Mouse (Mus musculus) embryo, embryonic 10.5 days (tissue): ENCODE measurements around the gene Tex26.
A peak's percentile ranks its signal among the peaks of the same experiment; 100 is the strongest.

Source experiments
- DNase-seq: peaks from one replicate; pipeline ENCODE4 v3.0.0-alpha.2; 2015; ENCODE audit warnings: low spot score

Tex26 gene

GRCm38 (mm10) chr5:149433618-149434017 lies 5.8 kb upstream of the Tex26 start:
- DNase-seq: no peak

GRCm38 (mm10) chr5:149434141-149434690 lies 5.2 kb upstream of the Tex26 start:
- DNase-seq: no peak

GRCm38 (mm10) chr5:149436541-149436940 lies 2.9 kb upstream of the Tex26 start:
- no peak for DNase-seq

- DNase-seq: no peak
Observed at GRCm38 (mm10) chr5:149437150-149437549, 2.3 kb upstream of the Tex26 start.

- peak; percentile 79 for DNase-seq
Observed at GRCm38 (mm10) chr5:149440180-149440573, 717 bp downstream of the Tex26 start.

- peak; percentile 60 for DNase-seq
Observed at GRCm38 (mm10) chr5:149441646-149442276, 2.3 kb downstream of the Tex26 start.

- DNase-seq: no peak
Observed at GRCm38 (mm10) chr5:149442277-149442660, 2.8 kb downstream of the Tex26 start.

GRCm38 (mm10) chr5:149444451-149444850 lies 5.0 kb downstream of the Tex26 start:
- no peak for DNase-seq

- DNase-seq: no peak
Observed at GRCm38 (mm10) chr5:149446495-149446894, 7.0 kb downstream of the Tex26 start.

- no peak for DNase-seq
Observed at GRCm38 (mm10) chr5:149447733-149448132, 8.3 kb downstream of the Tex26 start.

GRCm38 (mm10) chr5:149449406-149449805 lies 9.9 kb downstream of the Tex26 start:
- no peak for DNase-seq

GRCm38 (mm10) chr5:149451209-149451681 lies 11.8 kb downstream of the Tex26 start:
- DNase-seq: no peak

- peak; percentile 80 for DNase-seq
Observed at GRCm38 (mm10) chr5:149454281-149454680, 14.8 kb downstream of the Tex26 start.

- no peak for DNase-seq
Observed at GRCm38 (mm10) chr5:149456544-149456943, 17.1 kb downstream of the Tex26 start.

- DNase-seq: no peak
Observed at GRCm38 (mm10) chr5:149462071-149462470, 22.6 kb downstream of the Tex26 start.

GRCm38 (mm10) chr5:149465305-149465704 lies 25.8 kb downstream of the Tex26 start:
- DNase-seq: no peak

- no peak for DNase-seq
Observed at GRCm38 (mm10) chr5:149474142-149474541, 34.7 kb downstream of the Tex26 start.

GRCm38 (mm10) chr5:149474701-149475468 lies 35.4 kb downstream of the Tex26 start:
- DNase-seq: no peak

GRCm38 (mm10) chr5:149481920-149482319 lies 42.5 kb downstream of the Tex26 start:
- no peak for DNase-seq

GRCm38 (mm10) chr5:149483321-149484052 lies 44.0 kb downstream of the Tex26 start:
- no peak for DNase-seq

GRCm38 (mm10) chr5:149484270-149484669 lies 44.8 kb downstream of the Tex26 start:
- DNase-seq: no peak

- no peak for DNase-seq
Observed at GRCm38 (mm10) chr5:149485447-149485846, 46.0 kb downstream of the Tex26 start.
